10 mouse cellular contexts compared by ENCODE assay signal in the genomic region with DNA sequence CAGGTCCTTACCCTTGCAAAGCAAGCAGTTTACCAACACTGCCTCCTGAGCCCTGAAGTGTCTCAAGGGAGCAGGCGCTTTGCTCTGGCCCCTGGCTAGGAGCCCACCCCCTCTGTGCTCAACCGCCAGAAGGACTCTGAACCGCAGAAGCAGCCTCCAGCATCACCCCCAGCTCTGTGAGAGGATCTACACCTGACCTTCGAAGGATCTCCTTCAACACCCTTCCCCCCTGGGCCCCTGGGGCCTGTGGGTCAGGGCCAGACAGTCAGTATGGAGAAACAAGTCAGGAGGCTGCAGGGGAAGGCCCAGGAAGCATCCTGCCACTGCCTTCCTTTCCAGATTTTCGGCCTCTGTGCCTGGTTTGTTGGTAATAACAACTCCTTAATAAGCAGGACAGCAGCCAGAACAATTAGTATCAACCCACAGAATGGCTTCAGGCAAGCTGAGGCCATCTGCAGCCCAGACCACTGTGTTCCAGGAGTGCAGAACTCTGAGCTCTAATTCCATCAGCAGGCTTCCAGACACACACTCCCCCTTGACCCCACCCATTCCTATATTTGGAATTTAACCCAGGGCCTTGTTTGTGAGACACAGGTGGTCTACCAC. TPM values are rescaled to one million over a fixed set of nuclear protein-coding genes. Genes with fewer than 3 reads are reported as not detected.
DNase-seq lines count a peak whose midpoint lies in the region; ATAC-seq and TF ChIP-seq lines count a peak whose summit lies in the region.
"Had no signal": no experiment of that assay in that cellular context is flagged by ENCODE, and none has a peak within 500 bp of the region (broad histone marks: within the 10 kb centered on the region; RNA-seq: fewer than 3 reads in every experiment).

No protein-coding gene starts in this region.

- no peak for TF ChIP-seq EP300 in liver, postnatal 0 days (IDR thresholded peaks at IDR 0.05; ENCODE audit: low read depth)

- intact Hi-C loops in left cerebral cortex, postnatal 4 days (cut with DNase I) = loop anchor here (10.0 kb wide), 1 partner anchor 123 kb away; the partner anchor contains the start of gene Kctd7

- DNase-seq in cerebellum, postnatal 10 days = peak; percentile 58 to 74
- DNase-seq in cerebellum, adult 8-10 months = no peak
- peak; percentile 33 for DNase-seq in left cerebral cortex, postnatal 4 days
- DNase-seq in left cerebral cortex, adult 18-20 months (ENCODE audit: low spot score in 2 of 2) = no peak
- DNase-seq in kidney, postnatal 10 days = peak; percentile 50
- no peak for DNase-seq in liver, postnatal 0 days
- DNase-seq: lung, embryonic 14.5 days had no signal

- H3K9me3 ChIP-seq in liver, postnatal 0 days (ENCODE audit: low read length) = no peaks in the 10 kb centered on the region

- peak overlapping the region; percentile 98 for H3K27ac ChIP-seq in liver, postnatal 0 days (ENCODE audit: low read depth)

- H3K4me2 ChIP-seq in liver, postnatal 0 days (ENCODE audit: low read depth, low read length) = peak overlapping the region; percentile 98
- H3K4me2 ChIP-seq: lung, embryonic 14.5 days had no signal

- TF ChIP-seq CTCF in liver, postnatal 0 days (IDR thresholded peaks at IDR 0.05; ENCODE audit: low read depth) = no peak

- peaks cover 5% of the 10 kb centered on the region; the same call in 1 of the 2 replicates for H3K4me1 ChIP-seq in liver, postnatal 0 days (ENCODE audit: insufficient read depth)

- H3K9ac ChIP-seq in liver, postnatal 0 days (replicated peaks) = peak overlapping the region; percentile 33
- H3K9ac ChIP-seq: lung, embryonic 14.5 days had no signal

- peaks cover 30% of the 10 kb centered on the region for H3K36me3 ChIP-seq in liver, postnatal 0 days (replicated peaks; ENCODE audit: insufficient read depth, low read length)

- H3K4me3 ChIP-seq in liver, postnatal 0 days (ENCODE audit: low read depth, low read length) = peak overlapping the region; percentile 77

- no peaks in the 10 kb centered on the region for H3K27me3 ChIP-seq in liver, postnatal 0 days (ENCODE audit: insufficient read depth, low read length)

- WGBS in liver, postnatal 0 days (ENCODE audit: insufficient replicate concordance) = 64% methylated on average over 5 of the region's 5 CpGs

- ATAC-seq in liver, postnatal 0 days = no peak
- no peak for ATAC-seq in erythroid progenitor cell, adult 5-6 weeks (replicated peaks; ENCODE audit: low FRiP score, poor library complexity, severe bottlenecking)
- ATAC-seq in granulocyte monocyte progenitor cell, adult 5-6 weeks (replicated peaks; ENCODE audit: poor library complexity, severe bottlenecking) = no peak
- ATAC-seq: forebrain, embryonic 14.5 days had no signal

RNA-seq across cellular contexts. Expression of gene Asl, which starts 7.6 kb away (rescaled TPM):
- total RNA-seq in left cerebral cortex, postnatal 4 days (2021) = 10 to 100 TPM; 31.0 to 34.9 TPM
- 10 to 100 TPM; 16.0 to 31.9 TPM for total RNA-seq in left cerebral cortex, adult 18-20 months (2021)
- polyA plus RNA-seq in liver, postnatal 0 days (2015; fragmentation: Nextera tagmentation; extraction: Ambion mirVana) = 291 and 304 TPM in 2 replicates
- 8.6 and 10.9 TPM in 2 replicates for total RNA-seq in erythroid progenitor cell, adult 5-6 weeks (2015; ENCODE audit: low replicate concordance)
- 1.8 TPM in 1 of 2 replicates, not detected in the other for total RNA-seq in erythroid progenitor cell, adult 5-6 weeks (2017; ENCODE audit: low replicate concordance)
- total RNA-seq in granulocyte monocyte progenitor cell, adult 5-6 weeks (2014; fragmentation: Nextera tagmentation) = 34.6 and 40.6 TPM in 2 replicates
- total RNA-seq in granulocyte monocyte progenitor cell, adult 5-6 weeks (2017) = 17.5 and 19.6 TPM in 2 replicates

RNA-seq across cellular contexts. Expression of gene Crcp, which starts 7.6 kb away (rescaled TPM):
- 10 to 100 TPM; 44.4 to 49.5 TPM for total RNA-seq in left cerebral cortex, postnatal 4 days (2021)
- 10 to 100 TPM; 30.4 to 32.7 TPM for total RNA-seq in left cerebral cortex, adult 18-20 months (2021)
- 19.3 and 20.8 TPM in 2 replicates for polyA plus RNA-seq in liver, postnatal 0 days (2015; fragmentation: Nextera tagmentation; extraction: Ambion mirVana)
- total RNA-seq in erythroid progenitor cell, adult 5-6 weeks (2015; ENCODE audit: low replicate concordance) = 15.1 and 31.4 TPM in 2 replicates
- total RNA-seq in erythroid progenitor cell, adult 5-6 weeks (2017; ENCODE audit: low replicate concordance) = 17.2 and 18.1 TPM in 2 replicates
- total RNA-seq in granulocyte monocyte progenitor cell, adult 5-6 weeks (2014; fragmentation: Nextera tagmentation) = 31.2 and 52.0 TPM in 2 replicates
- 40.7 and 67.6 TPM in 2 replicates for total RNA-seq in granulocyte monocyte progenitor cell, adult 5-6 weeks (2017)

RNA-seq across cellular contexts. Expression of gene Gusb, which starts 18.6 kb away (rescaled TPM):
- 10 to 100 TPM; 12.2 to 12.8 TPM for total RNA-seq in left cerebral cortex, postnatal 4 days (2021)
- total RNA-seq in left cerebral cortex, adult 18-20 months (2021) = 10 to 100 TPM; 10.6 to 12.7 TPM
- polyA plus RNA-seq in liver, postnatal 0 days (2015; fragmentation: Nextera tagmentation; extraction: Ambion mirVana) = 26.3 and 29.3 TPM in 2 replicates
- total RNA-seq in erythroid progenitor cell, adult 5-6 weeks (2015; ENCODE audit: low replicate concordance) = 24.9 and 27.2 TPM in 2 replicates
- total RNA-seq in erythroid progenitor cell, adult 5-6 weeks (2017; ENCODE audit: low replicate concordance) = 5.4 and 15.1 TPM in 2 replicates
- 119 and 163 TPM in 2 replicates for total RNA-seq in granulocyte monocyte progenitor cell, adult 5-6 weeks (2014; fragmentation: Nextera tagmentation)
- total RNA-seq in granulocyte monocyte progenitor cell, adult 5-6 weeks (2017) = 91.6 and 103 TPM in 2 replicates

RNA-seq across cellular contexts. Expression of gene Tpst1, which starts 51.7 kb away (rescaled TPM):
- 10 to 100 TPM; 33.8 to 38.2 TPM for total RNA-seq in left cerebral cortex, postnatal 4 days (2021)
- 10 to 100 TPM; 34.3 to 34.6 TPM for total RNA-seq in left cerebral cortex, adult 18-20 months (2021)
- 23.8 and 26.0 TPM in 2 replicates for polyA plus RNA-seq in liver, postnatal 0 days (2015; fragmentation: Nextera tagmentation; extraction: Ambion mirVana)
- 5.0 and 11.7 TPM in 2 replicates for total RNA-seq in erythroid progenitor cell, adult 5-6 weeks (2015; ENCODE audit: low replicate concordance)
- total RNA-seq in erythroid progenitor cell, adult 5-6 weeks (2017; ENCODE audit: low replicate concordance) = 4.5 and 9.1 TPM in 2 replicates
- 16.0 and 17.3 TPM in 2 replicates for total RNA-seq in granulocyte monocyte progenitor cell, adult 5-6 weeks (2014; fragmentation: Nextera tagmentation)
- total RNA-seq in granulocyte monocyte progenitor cell, adult 5-6 weeks (2017) = 3.4 and 7.5 TPM in 2 replicates

Comparison
In these comparisons a context has a peak if more than half of its experiments do, and no peak if none do; other contexts are left out.
1. DNase-seq: peak in cerebellum, postnatal 10 days (2 of 2), left cerebral cortex, postnatal 4 days (single experiment) and kidney, postnatal 10 days (single experiment); none in cerebellum, adult 8-10 months (single experiment), left cerebral cortex, adult 18-20 months (0 of 2) and liver, postnatal 0 days (single experiment).